Mouse (Mus musculus): ENCODE measurements around the gene Slc18b1.

DNA sequence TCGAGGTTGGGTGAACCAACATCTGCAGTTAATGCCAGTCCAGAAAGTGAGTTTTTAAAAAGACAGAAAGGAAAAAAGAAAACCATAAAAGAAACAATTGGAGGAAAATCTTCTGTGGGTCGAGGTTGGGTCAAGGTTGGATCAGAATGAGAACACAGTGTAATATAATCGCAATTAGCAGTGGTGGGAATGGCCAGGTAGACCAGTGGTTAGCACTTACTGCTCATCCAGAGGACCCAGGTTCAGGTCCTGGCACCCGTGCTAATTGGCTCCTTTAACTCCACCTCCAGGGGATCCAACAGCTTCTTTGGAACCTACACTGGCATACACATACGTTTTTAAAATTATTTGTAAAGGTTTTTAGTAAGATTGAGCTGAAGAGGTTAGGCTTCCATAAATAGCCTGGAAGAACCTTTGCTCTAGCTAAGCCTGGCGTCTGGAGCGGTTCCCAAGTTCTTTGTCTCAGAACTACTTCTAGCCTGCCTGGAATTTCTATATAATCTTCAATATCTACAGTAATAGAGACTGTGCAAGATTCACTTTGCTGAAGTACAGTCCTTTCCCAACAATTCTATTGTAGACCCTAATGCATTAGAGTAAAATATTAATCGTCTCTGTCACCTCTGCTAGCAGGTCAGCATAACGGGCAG lies 790 bp upstream of the Slc18b1 start:
- no peak for TF ChIP-seq GATA1 (IDR thresholded peaks at IDR 0.05; ENCODE audit: low read length)
- TF ChIP-seq TAL1 (IDR thresholded peaks at IDR 0.05; ENCODE audit: low read length), result no peak

Measured in erythroblast, embryonic 14.5 days (primary cell).